Mouse (Mus musculus) kidney, postnatal 25 days (tissue): Measurements from ENCODE around the gene Fbxo33.
A peak's percentile ranks its signal among the peaks of the same experiment; 100 is the strongest.

Experiments used
- DNase-seq, 2 experiments: peaks; one replicate each; pipeline ENCODE4 v3.0.0; 2021; ENCODE audit warnings: mixed read lengths in 2 of 2

The Fbxo33 gene

DNA sequence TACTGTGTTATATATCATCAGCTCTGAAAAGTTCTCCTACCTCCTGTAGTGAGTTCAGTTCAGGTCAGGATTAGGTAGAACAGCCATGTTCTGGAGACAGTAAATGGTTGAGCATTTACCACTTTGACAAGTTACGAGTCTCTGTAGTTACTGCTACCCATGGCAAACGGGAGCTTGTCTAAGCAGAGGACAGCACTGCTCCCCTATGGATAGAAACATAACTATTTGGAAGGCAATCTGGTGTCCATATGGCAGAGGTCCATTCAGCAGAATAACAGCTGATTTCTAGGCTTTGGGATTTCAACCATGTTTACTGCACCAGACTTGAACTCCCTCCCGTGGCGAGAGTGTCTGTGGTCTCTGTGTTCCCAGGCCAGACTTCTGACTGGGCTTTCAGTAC lies 23.6 kb downstream of the Fbxo33 start:
- no peak for DNase-seq

DNA sequence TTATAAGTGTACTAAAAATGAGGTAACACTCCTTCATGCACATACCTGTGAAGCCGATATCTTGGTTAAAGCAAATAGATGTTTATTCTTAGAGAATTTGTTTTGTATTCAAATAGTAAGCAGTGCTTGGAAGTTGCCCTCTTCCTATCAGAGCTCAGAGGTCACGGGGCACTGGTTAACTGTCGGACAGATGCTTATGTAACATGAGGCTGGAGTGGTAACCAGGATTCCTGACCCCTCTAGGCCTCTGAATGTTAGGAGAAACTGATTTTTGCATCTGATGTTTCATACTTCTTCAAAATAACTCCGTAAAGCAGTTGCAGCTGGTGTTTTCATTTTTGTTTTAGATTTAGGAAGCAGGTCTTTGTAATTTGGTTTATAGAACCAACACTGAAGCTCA lies 24.5 kb downstream of the Fbxo33 start:
- DNase-seq: peak; percentile 23 to 77

DNA sequence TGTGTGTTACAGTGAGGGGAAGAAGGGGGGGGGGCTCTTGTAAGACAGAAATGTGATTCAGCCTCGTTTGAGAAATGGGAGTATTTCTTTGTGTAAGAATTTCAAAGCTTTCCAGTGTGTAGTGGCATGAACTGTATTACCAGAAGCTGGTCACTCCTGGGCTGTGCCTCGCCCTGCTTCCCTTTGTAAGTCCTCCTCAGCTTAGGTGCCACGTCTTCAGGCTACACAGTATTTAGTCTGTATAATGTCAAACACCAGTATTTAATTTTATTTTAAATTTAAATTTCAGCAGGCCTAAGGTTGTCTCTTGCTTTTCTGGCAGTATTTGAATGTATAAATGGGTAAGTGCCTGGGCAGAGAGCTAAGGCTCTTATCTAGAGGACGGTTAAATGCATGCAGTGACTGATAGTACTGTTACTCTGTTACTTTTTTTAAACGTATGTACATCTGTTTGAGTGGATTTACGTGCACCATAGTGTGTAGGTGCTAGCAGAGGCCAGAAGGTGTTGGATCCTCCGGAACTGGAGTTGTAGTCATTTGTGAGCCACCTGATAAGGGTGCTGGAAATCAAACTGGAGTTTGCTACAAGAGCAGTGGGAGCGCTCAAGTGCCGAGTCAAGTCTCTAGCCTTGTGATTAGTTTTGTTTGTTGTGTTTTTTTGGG lies 25.1 kb downstream of the Fbxo33 start:
- DNase-seq: no peak

DNA sequence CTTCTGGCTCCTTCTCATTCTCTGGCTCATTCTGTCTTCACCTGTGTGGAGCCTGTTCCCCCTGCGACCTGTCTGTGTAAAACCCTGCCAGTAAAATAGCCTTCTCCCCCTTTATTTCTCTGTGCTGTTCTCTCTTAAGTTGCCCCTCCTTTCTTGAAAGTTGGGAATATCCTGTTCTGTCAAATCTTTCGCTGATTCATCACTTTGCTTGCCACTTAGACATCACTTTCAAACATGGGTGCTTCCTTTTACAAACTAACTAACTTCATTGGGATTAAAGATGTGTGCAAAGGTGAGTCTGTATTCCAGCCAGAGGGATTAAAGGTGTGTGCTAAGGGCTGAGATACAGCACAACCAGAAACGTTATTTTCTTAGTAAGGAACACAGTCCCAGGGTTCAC lies 25.9 kb downstream of the Fbxo33 start:
- DNase-seq: no peak

DNA sequence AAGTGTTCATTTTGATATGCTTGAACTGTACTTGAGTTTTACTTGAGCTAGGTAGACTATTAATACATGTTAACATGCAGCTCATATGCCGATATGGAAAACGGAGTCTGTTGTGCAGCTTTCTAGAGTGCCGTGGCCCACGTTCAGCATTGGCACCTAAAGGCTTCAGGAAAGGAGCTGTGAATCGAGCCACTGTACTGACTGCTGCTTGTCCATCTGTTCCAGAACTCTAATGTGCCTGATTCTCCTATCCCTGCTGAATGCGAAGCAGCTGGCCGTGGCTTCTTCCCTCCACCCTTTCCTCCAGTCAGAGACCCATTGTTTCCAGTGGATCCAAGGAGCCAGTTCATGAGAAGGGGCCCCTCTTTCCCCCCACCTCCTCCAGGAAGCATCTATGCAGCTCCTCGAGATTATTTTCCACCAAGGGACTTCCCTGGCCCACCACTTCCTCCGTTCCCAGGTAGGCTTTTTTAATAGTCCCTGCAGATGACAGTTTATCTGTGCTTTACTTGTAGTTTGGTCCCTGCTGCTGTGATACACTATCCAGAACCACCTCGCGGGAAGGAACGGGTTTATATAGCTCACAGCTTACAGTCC lies 31.3 kb downstream of the Fbxo33 start:
- no peak for DNase-seq

DNA sequence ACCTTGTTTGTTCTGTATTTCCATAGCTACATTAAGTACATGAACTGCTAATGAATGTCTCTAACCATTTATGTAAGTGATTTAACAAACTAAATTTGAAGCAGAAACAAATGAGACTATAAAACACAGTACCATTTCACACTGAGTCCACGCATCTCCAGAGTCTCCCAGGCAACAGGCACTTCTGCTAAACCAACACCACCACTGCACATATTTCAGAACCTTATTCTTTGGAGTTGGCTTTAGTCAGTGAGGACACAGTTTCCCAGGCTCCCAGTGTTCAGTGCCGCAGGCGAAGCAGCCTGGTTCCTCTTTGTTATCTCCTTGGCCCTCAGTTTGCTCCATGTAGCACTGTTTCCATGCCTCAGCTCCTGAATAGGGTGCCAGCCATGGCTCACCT lies 41.7 kb downstream of the Fbxo33 start:
- no peak for DNase-seq

DNA sequence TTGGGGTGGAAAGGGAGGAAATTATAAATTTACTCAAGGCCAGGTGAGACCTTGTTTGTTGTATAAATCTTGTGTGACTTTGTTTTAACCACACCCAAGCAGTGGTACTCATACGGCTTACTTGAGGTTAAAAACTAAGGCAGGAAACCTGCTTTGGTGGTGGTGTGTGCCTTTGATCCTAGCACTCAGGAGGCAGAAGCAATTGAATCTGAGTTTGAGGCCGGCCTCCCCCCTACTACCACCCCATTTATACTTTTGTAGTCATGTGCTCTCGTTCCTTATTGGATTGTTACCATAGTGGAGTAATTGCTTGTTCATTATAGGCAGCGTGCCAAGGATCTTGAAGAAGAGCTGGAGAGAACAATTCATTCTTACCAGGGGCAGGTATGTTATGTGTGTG lies 49.6 kb downstream of the Fbxo33 start:
- no peak for DNase-seq

DNA sequence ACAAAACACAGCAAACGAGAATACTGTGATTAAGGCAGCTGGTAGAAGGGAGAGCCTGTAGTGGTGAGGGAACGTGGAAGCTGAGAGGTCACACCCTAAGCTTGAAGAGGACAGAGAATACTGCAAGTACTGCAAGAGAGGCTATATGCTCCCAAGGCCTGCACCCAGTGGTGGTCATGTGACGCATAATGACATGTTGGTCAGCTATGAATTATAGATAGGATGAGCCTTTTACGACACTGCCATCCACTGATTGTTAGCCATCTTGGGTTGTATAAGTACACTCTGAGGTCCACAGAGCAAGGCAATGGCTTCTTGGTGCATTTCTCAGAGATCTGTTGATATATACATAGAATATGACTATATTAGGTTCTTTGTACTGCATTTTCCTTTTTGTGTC lies 53.0 kb downstream of the Fbxo33 start:
- no peak for DNase-seq

DNA sequence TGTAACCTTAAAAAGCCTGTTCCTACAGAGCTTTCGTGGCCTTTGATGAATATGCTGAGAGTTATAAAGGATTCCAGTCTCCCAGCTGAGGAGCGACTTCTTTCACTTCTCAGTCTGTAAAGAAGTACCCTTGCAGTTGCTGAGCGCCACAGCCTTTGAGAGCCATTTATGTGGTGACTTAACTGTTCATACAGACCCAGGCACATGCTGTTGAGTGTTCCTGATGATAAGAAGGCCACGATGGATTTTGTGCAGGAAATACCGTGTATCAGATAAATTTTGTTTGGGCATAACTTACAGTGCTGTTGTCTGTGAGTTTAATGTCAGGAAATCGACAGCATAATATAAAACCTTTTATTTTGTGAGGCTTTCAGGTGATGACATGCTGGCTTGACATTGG lies 55.0 kb downstream of the Fbxo33 start:
- no peak for DNase-seq

DNA sequence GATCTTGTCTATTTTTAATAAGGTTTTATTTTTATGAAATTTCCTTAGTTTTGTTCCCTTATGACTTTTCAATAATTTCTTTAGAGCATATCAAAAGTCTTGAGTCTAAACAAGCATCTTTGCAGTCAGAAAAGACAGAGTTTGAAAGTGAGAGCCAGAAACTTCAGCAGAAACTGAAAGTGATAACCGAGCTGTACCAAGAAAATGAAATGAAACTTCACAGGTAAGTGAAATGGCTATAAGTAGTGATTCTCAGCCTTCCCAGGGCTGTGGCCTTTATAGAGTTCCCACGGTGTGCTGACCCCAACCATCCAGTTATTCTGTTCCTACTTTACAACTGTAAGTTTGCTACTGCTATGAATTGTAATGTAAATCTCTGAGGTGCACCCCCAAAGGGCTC lies 56.7 kb downstream of the Fbxo33 start:
- DNase-seq: no peak

DNA sequence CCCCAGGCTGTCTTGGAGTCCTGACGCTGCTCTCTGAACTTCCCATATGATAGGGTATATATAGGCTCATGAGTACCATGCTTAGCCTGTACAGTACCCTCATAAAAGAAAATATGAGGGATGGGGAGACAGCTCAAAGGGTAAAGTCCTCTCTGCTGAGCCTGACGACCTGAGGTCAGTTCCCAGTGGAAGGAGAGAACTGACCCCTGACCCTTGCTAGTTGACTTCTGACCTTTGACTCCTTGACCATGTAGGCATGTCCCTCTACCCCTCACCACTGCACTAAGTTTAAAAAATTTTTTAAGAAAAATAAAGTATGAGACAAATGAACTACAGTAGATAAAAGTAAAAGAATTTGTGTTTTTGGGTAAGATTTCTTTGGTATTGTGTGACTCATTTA lies 58.4 kb downstream of the Fbxo33 start:
- DNase-seq: peak; percentile 36 to 58
